Mouse (Mus musculus) layer of hippocampus, adult 8-10 months (tissue): Measurements from ENCODE around the gene Angptl2. TPM values are rescaled to one million over a fixed set of nuclear protein-coding genes. Genes with fewer than 3 reads are reported as not detected.

Source experiments
- DNase-seq, 2 experiments: peaks; one replicate each; pipeline ENCODE4 v3.0.0; 2022; ENCODE audit warnings: low spot score in 2 of 2
- total RNA-seq, 4 experiments: library from RNA; stranded (reverse); gene quantifications; 2 replicates each; pipeline ENCODE4 v1.2.4; 2022

The Angptl2 gene
- total RNA-seq, 4 experiments from 2014 or later, result 1.5 to 3.7 (median 2.4) TPM

GRCm38 (mm10) chr2:33228551-33228950, 12.7 kb downstream of the Angptl2 start:
- DNase-seq, result no peak

GRCm38 (mm10) chr2:33230701-33231100, 14.8 kb downstream of the Angptl2 start:
- DNase-seq, result no peak

GRCm38 (mm10) chr2:33231788-33232187, 15.9 kb downstream of the Angptl2 start:
- no peak for DNase-seq

- DNase-seq, result no peak
Observed at GRCm38 (mm10) chr2:33232782-33233570, 17.1 kb downstream of the Angptl2 start.

GRCm38 (mm10) chr2:33233856-33234255, 18.0 kb downstream of the Angptl2 start:
- no peak for DNase-seq

- DNase-seq, result no peak
Observed at GRCm38 (mm10) chr2:33234848-33235247, 19.0 kb downstream of the Angptl2 start.

- DNase-seq, result no peak
Observed at GRCm38 (mm10) chr2:33237581-33237980, 21.7 kb downstream of the Angptl2 start.

- no peak for DNase-seq
Observed at GRCm38 (mm10) chr2:33244880-33245279, 29.0 kb downstream of the Angptl2 start.

- no peak for DNase-seq
Observed at GRCm38 (mm10) chr2:33245350-33245749, 29.5 kb downstream of the Angptl2 start.

- DNase-seq, result no peak
Observed at GRCm38 (mm10) chr2:33246841-33247240, 31.0 kb downstream of the Angptl2 start.

GRCm38 (mm10) chr2:33248549-33248948, 32.7 kb downstream of the Angptl2 start:
- DNase-seq, result no peak

GRCm38 (mm10) chr2:33249922-33250633, 34.2 kb downstream of the Angptl2 start:
- DNase-seq, result no peak

GRCm38 (mm10) chr2:33252751-33253150, 36.9 kb downstream of the Angptl2 start:
- no peak for DNase-seq

- no peak for DNase-seq
Observed at GRCm38 (mm10) chr2:33253572-33254190, 37.8 kb downstream of the Angptl2 start.

- no peak for DNase-seq
Observed at GRCm38 (mm10) chr2:33254318-33254985, 38.6 kb downstream of the Angptl2 start.

GRCm38 (mm10) chr2:33256769-33257537, 41.1 kb downstream of the Angptl2 start:
- DNase-seq, result no peak

GRCm38 (mm10) chr2:33260772-33261171, 44.9 kb downstream of the Angptl2 start:
- DNase-seq, result peak; percentile 56 to 64

- DNase-seq, result no peak
Observed at GRCm38 (mm10) chr2:33261475-33261874, 45.6 kb downstream of the Angptl2 start.

GRCm38 (mm10) chr2:33265793-33266192, 49.9 kb downstream of the Angptl2 start:
- DNase-seq, result no peak

- no peak for DNase-seq
Observed at GRCm38 (mm10) chr2:33267075-33267474, 51.2 kb downstream of the Angptl2 start.
